Mouse (Mus musculus): ENCODE measurements around the gene Lonp2. TPM values are rescaled to one million over a fixed set of nuclear protein-coding genes. Genes with fewer than 3 reads are reported as not detected.

Lonp2 gene
- polyA plus RNA-seq, 1 experiment: 41.9 TPM

DNA sequence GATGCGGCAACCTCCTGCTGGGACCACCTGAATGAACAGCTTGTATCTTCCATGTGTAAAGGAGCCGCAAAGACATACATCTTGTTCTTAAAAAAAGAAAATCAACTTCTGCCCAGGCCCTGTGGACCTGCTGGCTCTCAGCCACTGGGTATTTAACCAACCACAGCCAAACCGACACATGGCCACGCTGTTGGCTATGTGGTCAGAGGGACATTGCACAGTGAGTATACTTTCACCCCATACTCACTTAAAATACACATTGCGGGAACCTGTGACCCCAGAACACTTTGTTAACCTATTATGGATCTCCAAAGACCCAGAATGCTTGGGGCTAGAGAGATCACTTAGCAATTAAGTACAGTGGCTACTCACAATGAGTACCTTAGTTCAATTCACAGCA lies 35.5 kb upstream of the Lonp2 start:
- no peak overlapping the region for H3K27ac ChIP-seq (ENCODE audit: insufficient read depth, low read length)
- H3K4me3 ChIP-seq (ENCODE audit: insufficient read depth, low read length): no peak overlapping the region
- TF ChIP-seq CTCF (IDR thresholded peaks at IDR 0.05; ENCODE audit: borderline replicate concordance, insufficient read depth, low read length) (no peak), POLR2A (IDR thresholded peaks at IDR 0.05; ENCODE audit: low read depth, low read length) (no peak)
- no peaks in the 10 kb centered on the region for H3K4me1 ChIP-seq (ENCODE audit: control insufficient read depth, insufficient read depth, low read length)

DNA sequence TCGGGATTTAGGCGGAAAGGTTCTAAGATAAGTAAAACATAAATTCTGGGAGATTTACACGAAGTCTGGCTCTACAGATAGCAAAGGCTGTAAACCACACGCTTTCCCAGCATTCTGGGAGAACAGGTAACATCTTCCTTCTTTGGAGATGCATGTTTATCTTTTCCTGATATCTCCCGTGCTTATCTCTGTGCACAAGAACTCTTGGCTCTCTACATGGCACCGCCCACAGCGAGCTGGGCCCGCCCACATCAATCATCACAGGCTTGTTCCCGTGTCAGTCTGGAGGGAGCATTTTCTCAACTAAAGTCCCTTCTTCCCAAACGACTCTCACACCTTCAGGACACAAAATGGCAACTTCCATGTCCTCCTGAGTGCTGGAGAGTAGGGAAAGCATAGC lies 30.7 kb upstream of the Lonp2 start:
- TF ChIP-seq CTCF (IDR thresholded peaks at IDR 0.05; ENCODE audit: borderline replicate concordance, insufficient read depth, low read length) (no peak), POLR2A (IDR thresholded peaks at IDR 0.05; ENCODE audit: low read depth, low read length) (no peak)
- H3K4me1 ChIP-seq (ENCODE audit: control insufficient read depth, insufficient read depth, low read length): no peaks in the 10 kb centered on the region
- H3K4me3 ChIP-seq (ENCODE audit: insufficient read depth, low read length): no peak overlapping the region
- no peak overlapping the region for H3K27ac ChIP-seq (ENCODE audit: insufficient read depth, low read length)

DNA sequence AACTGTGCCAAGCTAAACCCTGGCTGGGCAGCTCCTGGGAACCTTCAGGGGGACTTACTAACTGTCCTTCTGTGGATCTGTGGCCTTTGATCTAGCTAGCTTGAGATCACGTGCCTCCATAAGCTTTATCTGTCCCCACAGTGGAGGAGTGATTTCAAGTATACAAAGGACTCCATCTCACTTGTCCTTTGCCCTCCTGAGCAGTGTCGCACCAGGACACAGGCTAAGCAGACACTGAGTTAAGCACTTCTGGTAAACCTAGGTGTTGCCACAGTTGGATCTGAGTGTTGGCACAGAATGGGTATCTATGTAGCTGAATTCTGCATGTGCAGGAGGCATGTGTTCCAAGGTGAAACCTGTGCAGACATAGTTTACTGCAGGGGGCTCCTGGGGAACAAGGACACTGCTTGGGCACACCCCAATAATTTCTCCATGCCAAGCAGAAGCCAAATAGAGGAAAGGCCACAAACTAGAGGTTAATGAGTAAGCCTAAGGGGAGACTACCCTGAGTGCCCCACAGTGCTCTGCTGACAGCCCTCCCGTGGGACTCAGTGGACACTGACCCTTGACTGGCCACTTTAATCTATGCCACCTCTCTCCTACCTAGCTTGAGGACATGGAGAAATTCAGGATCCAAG lies 29.6 kb upstream of the Lonp2 start:
- no peak for TF ChIP-seq CTCF (IDR thresholded peaks at IDR 0.05; ENCODE audit: borderline replicate concordance, insufficient read depth, low read length)
- TF ChIP-seq POLR2A (IDR thresholded peaks at IDR 0.05; ENCODE audit: low read depth, low read length): no peak
- Histone ChIP-seq H3K4me1 (ENCODE audit: control insufficient read depth, insufficient read depth, low read length) (no peaks in the 10 kb centered on the region), H3K4me3 (ENCODE audit: insufficient read depth, low read length) (no peak overlapping the region), H3K27ac (ENCODE audit: insufficient read depth, low read length) (no peak overlapping the region)

DNA sequence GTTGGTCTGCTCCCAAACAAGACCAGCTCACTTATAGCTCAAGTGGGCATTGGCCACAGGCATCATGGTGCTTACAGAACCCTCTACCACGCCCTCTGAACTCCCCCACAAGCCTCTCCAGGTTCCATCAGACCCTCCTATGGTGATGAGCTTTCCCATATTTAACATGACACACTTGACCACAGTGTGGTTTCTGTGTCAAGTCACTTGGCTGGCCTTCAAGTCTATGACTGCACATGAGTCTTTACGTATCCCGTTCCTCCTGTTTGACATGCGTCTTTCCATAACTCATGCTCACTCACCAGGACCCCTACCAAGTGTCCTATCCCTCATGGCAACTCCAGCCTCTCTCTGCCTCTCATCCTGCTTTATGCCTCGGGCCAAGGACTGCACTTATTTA lies 28.2 kb upstream of the Lonp2 start:
- Histone ChIP-seq H3K4me3 (ENCODE audit: insufficient read depth, low read length) (no peak overlapping the region), H3K27ac (ENCODE audit: insufficient read depth, low read length) (no peak overlapping the region), H3K4me1 (ENCODE audit: control insufficient read depth, insufficient read depth, low read length) (no peaks in the 10 kb centered on the region)
- TF ChIP-seq POLR2A (IDR thresholded peaks at IDR 0.05; ENCODE audit: low read depth, low read length) (no peak), CTCF (IDR thresholded peaks at IDR 0.05; ENCODE audit: borderline replicate concordance, insufficient read depth, low read length) (no peak)

DNA sequence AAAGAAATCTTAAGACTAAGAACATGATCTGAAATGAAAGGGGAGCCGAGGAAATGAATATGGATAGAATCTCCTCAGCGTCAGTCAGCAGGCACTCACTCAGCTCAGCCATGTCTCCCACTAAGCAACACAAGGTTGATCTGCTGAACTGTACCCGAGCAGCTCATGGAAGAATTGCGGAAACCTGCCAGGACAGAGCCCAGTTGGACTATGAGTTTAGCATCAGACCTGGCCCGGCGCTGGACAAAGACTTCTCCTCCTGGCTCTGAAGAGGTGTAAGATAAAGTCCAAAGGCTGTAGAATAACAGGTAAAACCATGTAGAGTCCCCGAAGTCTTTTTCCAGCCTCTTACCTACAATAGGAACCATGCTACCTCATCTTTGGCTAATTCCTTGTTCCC lies 26.2 kb upstream of the Lonp2 start:
- Histone ChIP-seq H3K4me3 (ENCODE audit: insufficient read depth, low read length) (no peak overlapping the region), H3K4me1 (ENCODE audit: control insufficient read depth, insufficient read depth, low read length) (no peaks in the 10 kb centered on the region), H3K27ac (ENCODE audit: insufficient read depth, low read length) (no peak overlapping the region)
- TF ChIP-seq POLR2A (IDR thresholded peaks at IDR 0.05; ENCODE audit: low read depth, low read length) (no peak), CTCF (IDR thresholded peaks at IDR 0.05; ENCODE audit: borderline replicate concordance, insufficient read depth, low read length) (no peak)

DNA sequence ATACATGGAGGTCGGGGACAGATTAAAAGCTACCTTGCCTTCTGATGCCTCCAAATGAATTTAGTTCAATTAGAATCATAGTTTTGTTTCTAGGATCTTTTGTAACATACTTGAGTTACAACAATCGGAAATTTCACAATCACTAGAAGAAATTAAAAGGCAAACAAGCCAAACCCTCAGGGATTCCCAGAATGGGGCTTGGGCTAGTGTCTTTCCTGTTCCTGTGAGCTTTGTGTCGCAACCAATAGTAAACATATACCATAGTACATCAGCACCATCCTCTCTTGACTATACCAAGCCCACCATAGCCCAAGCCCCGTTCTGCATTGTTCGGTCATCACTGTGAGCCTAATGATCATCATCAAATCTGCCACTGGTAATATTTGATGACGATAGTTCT lies 24.5 kb upstream of the Lonp2 start:
- Histone ChIP-seq H3K27ac (ENCODE audit: insufficient read depth, low read length) (no peak overlapping the region), H3K4me1 (ENCODE audit: control insufficient read depth, insufficient read depth, low read length) (no peaks in the 10 kb centered on the region), H3K4me3 (ENCODE audit: insufficient read depth, low read length) (no peak overlapping the region)
- TF ChIP-seq CTCF (IDR thresholded peaks at IDR 0.05; ENCODE audit: borderline replicate concordance, insufficient read depth, low read length) (no peak), POLR2A (IDR thresholded peaks at IDR 0.05; ENCODE audit: low read depth, low read length) (no peak)

DNA sequence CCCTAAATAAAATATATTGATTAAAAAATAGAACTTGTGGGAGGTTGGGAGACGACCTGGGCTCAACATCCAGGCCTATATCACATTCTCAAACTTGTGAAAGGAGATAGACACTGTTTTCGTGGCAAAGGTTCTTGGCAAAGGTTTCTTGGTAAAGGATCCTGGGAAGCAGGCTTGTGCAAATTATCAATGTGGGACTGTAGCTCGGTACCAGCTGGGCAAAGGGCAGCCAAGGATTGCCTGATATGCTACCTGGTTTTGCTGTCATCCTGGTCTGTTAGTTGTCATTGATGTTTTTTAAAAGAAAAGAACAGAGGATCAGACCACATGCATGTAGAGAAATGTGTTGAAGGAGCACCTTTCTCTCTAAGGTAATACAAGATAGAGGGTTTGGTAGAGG lies 23.5 kb upstream of the Lonp2 start:
- no peak overlapping the region for H3K4me3 ChIP-seq (ENCODE audit: insufficient read depth, low read length)
- TF ChIP-seq CTCF (IDR thresholded peaks at IDR 0.05; ENCODE audit: borderline replicate concordance, insufficient read depth, low read length): no peak
- no peak for TF ChIP-seq POLR2A (IDR thresholded peaks at IDR 0.05; ENCODE audit: low read depth, low read length)
- no peaks in the 10 kb centered on the region for H3K4me1 ChIP-seq (ENCODE audit: control insufficient read depth, insufficient read depth, low read length)
- no peak overlapping the region for H3K27ac ChIP-seq (ENCODE audit: insufficient read depth, low read length)

DNA sequence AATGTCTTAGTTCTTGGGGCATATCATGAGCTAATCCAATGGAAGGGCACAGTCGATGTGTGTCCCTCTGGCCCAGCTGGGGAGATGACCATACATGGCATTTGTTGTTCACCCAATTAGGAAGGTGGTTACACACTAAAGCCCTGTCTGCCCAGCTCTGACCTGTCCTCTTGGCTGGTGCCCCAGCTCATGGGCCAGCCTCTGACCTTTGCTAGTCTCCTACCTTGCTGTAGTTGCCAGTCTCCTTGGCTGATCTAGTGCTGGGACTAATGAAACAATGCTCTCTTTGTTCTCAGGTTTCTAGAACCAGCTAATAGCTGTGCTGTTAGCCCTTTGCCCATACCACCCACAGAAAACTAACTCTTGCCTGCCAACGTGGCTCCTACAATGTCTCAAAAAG lies 20.7 kb upstream of the Lonp2 start:
- Histone ChIP-seq H3K27ac (ENCODE audit: insufficient read depth, low read length) (no peak overlapping the region), H3K4me1 (ENCODE audit: control insufficient read depth, insufficient read depth, low read length) (no peaks in the 10 kb centered on the region), H3K4me3 (ENCODE audit: insufficient read depth, low read length) (no peak overlapping the region)
- TF ChIP-seq CTCF (IDR thresholded peaks at IDR 0.05; ENCODE audit: borderline replicate concordance, insufficient read depth, low read length): no peak
- TF ChIP-seq POLR2A (IDR thresholded peaks at IDR 0.05; ENCODE audit: low read depth, low read length): no peak

DNA sequence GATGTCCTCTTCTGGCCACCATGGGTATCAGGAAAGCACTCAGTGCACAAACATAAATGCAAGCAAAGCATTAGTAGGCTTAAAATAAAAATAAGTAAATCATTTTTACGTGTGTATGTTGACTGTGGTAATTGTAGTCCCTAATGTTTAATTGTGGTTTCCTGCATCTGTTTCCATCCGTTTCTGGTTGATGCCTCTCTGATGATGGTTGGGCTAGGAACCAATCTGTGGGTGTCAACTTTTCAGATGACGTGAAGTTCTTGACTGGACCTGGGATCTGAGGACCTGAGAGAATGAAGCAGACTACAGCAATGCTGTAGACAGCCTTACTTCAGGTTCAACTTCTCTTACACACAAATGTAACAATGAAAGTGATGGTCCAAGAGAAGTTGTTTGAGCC lies 19.2 kb upstream of the Lonp2 start:
- Histone ChIP-seq H3K4me3 (ENCODE audit: insufficient read depth, low read length) (no peak overlapping the region), H3K4me1 (ENCODE audit: control insufficient read depth, insufficient read depth, low read length) (no peaks in the 10 kb centered on the region), H3K27ac (ENCODE audit: insufficient read depth, low read length) (no peak overlapping the region)
- TF ChIP-seq POLR2A (IDR thresholded peaks at IDR 0.05; ENCODE audit: low read depth, low read length) (no peak), CTCF (IDR thresholded peaks at IDR 0.05; ENCODE audit: borderline replicate concordance, insufficient read depth, low read length) (no peak)

DNA sequence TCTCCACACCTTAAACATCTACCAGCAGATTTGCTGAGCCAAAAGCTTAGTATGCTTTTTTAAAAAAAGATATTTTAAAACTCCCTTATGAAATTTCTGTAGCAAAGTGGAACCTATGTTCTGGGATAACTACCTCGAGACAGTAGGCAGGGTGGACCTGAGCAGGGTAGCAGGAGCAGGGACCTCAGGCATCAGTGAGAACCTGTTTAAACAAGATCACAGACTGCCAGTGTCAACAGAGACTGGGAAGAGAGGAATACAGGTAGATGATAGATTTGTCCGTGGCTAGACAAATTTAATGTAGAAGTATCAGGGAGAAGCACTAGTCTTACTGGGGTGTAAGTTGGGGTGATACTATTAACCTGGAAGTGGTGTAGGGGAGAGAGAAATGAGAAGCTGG lies 10.0 kb upstream of the Lonp2 start:
- TF ChIP-seq POLR2A (IDR thresholded peaks at IDR 0.05; ENCODE audit: low read depth, low read length) (no peak), CTCF (IDR thresholded peaks at IDR 0.05; ENCODE audit: borderline replicate concordance, insufficient read depth, low read length) (no peak)
- no peak overlapping the region for H3K4me3 ChIP-seq (ENCODE audit: insufficient read depth, low read length)
- no peak overlapping the region for H3K27ac ChIP-seq (ENCODE audit: insufficient read depth, low read length)
- no peaks in the 10 kb centered on the region for H3K4me1 ChIP-seq (ENCODE audit: control insufficient read depth, insufficient read depth, low read length)

Measured in embryonic fibroblast, embryonic 13.5 days (primary cell).